Mouse (Mus musculus) large intestine, adult 2 months (tissue): ENCODE data around the gene Vmn2r113. TPM values are rescaled to one million over a fixed set of nuclear protein-coding genes. Genes with fewer than 3 reads are reported as not detected.
"Not testable (repeated sequence)": the region's sequence is repeated elsewhere in the genome, so short reads cannot be mapped to it uniquely, and the experiment has no call there.

ENCODE experiments used
- DNase-seq: peaks from one replicate; pipeline ENCODE4 v3.0.0-alpha.2; 2012; ENCODE audit warnings: low read depth, low spot score
- WGBS: fragments of 180-500 bp; shearing (Covaris S2); methylation state at CpG from one replicate; pipeline ENCODE4 v1.1.7; 2018; 5-methylcytosine and 5-hydroxymethylcytosine counted together
- polyA plus RNA-seq: library from polyadenylated mRNA; depleted of rRNA; stranded (reverse); fragments of >200 nt; gene quantifications from 2 replicates; pipeline ENCODE4 v1.2.3, GENCODE M21; 2012; rRNA removed

Gene Vmn2r113
- polyA plus RNA-seq, result not detected in 2 replicates

DNA sequence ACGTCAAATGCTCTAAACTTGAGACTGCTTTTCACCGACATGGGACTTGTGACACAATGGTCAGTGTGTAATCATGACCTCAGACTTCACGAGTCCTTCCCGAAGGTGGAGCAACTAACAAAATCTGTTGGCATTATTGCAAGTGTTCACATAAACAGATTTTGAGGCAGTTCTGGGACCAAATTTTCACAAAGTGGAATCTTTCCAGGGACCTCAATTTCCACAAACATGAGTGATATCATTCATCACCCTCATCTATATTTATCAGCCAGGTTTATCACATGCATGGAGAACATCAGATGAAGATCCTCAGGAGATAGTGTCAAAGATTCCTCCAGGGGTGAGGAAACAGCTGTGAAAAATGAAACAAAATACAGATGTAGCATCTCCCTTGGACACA is at the start of gene Vmn2r113:
Gene Vmn2r113, plus strand, starts transcription at position 301 of the 400 bp plus-strand sequence.
- no CpG with 5 or more reads among the region's 4 CpGs for WGBS
- DNase-seq, result not testable (repeated sequence)

Other genes starting within 250 kb of the Vmn2r113 start
- 0.88 and 1.7 TPM in 2 replicates for gene Zfp945, start 75.8 kb upstream of the Vmn2r113 start, polyA plus RNA-seq
- gene Vmn2r-ps130, start 118.2 kb downstream of the Vmn2r113 start, polyA plus RNA-seq, result not detected in 2 replicates